Mouse (Mus musculus): Measurements from ENCODE around the gene Ecd. TPM values are rescaled to one million over a fixed set of nuclear protein-coding genes. Genes with fewer than 3 reads are reported as not detected.

Ecd gene
- 31.6 TPM for polyA plus RNA-seq (2017; shearing (Covaris generic))

GRCm38 (mm10) chr14:20347991-20348541 lies at the start of gene Ecd, which contains the start of gene Fam149b:
TSS of gene Ecd (minus strand) at chr14:20348121.
TSS of gene Fam149b (plus strand) at chr14:20348162.

GRCm38 (mm10) chr14:20393205-20393913 lies 45.4 kb upstream of the Ecd start, which contains the start of gene Mrps16:
TSS of gene Mrps16 (minus strand) at chr14:20393634.

GRCm38 (mm10) chr14:20388441-20389129 lies 40.7 kb upstream of the Ecd start, which contains the start of gene Dnajc9:
TSS of gene Dnajc9 (minus strand) at chr14:20388910.

GRCm38 (mm10) chr14:20294117-20294892 lies 53.6 kb downstream of the Ecd start, which contains the start of gene Nudt13:
TSS of gene Nudt13 (plus strand) at chr14:20294697.

Other genes starting within 250 kb of the Ecd start
- 16.8 TPM for gene Saysd1, start 209.6 kb downstream of the Ecd start, polyA plus RNA-seq (2017; shearing (Covaris generic))
- gene Kcnk5, start 166.3 kb downstream of the Ecd start, polyA plus RNA-seq (2017; shearing (Covaris generic)), result 11.1 TPM
- not detected for gene Kcnk16, start 78.9 kb downstream of the Ecd start, polyA plus RNA-seq (2017; shearing (Covaris generic))
- gene Nudt13, start 53.4 kb downstream of the Ecd start, polyA plus RNA-seq (2017; shearing (Covaris generic)), result 12.5 TPM
- 41.4 TPM for gene Fam149b, start within 50 bp of the Ecd start, polyA plus RNA-seq (2017; shearing (Covaris generic))
- 91.7 TPM for gene Dnajc9, start 40.8 kb upstream of the Ecd start, polyA plus RNA-seq (2017; shearing (Covaris generic))
- 34.9 TPM for gene Mrps16, start 45.5 kb upstream of the Ecd start, polyA plus RNA-seq (2017; shearing (Covaris generic))
- not detected for gene Cfap70, start 104.1 kb upstream of the Ecd start, polyA plus RNA-seq (2017; shearing (Covaris generic))
- 49.4 TPM for gene Anxa7, start 132.0 kb upstream of the Ecd start, polyA plus RNA-seq (2017; shearing (Covaris generic))
- 1.0 TPM for gene Mss51, start 148.8 kb upstream of the Ecd start, polyA plus RNA-seq (2017; shearing (Covaris generic))
- gene Ppp3cb, start 198.5 kb upstream of the Ecd start, polyA plus RNA-seq (2017; shearing (Covaris generic)), result 28.4 TPM

Measured in effector memory CD4-positive, alpha-beta T cell, adult 5 months (primary cell).